Mouse (Mus musculus) limb, embryonic 10.5 days (tissue): ENCODE results near the gene Rsbn1l. TPM values are rescaled to one million over a fixed set of nuclear protein-coding genes. Genes with fewer than 3 reads are reported as not detected.

Experiments
- DNase-seq: peaks from one replicate; pipeline ENCODE4 v3.0.0-alpha.2; 2017; ENCODE audit warnings: low spot score
- H3K27ac ChIP-seq: fragments of 300-500 bp; sonication (generic); 2 replicates; pipeline ENCODE4 v1.5.1; 2016; ENCODE audit warnings: mild to moderate bottlenecking
- H3K27me3 ChIP-seq: fragments of 300-500 bp; sonication (generic); 2 replicates; pipeline ENCODE4 v1.6.1; 2016; ENCODE audit warnings: low read depth, mild to moderate bottlenecking; ENCODE audit not compliant: poor library complexity, severe bottlenecking
- H3K36me3 ChIP-seq: fragments of 300-500 bp; sonication (generic); 2 replicates; pipeline ENCODE4 v1.6.1; 2016; ENCODE audit warnings: mild to moderate bottlenecking, moderate library complexity
- H3K4me1 ChIP-seq: fragments of 300-500 bp; sonication (generic); 2 replicates; pipeline ENCODE4 v1.6.1; 2016
- H3K4me3 ChIP-seq: fragments of 300-500 bp; sonication (generic); 2 replicates; pipeline ENCODE4 v1.5.1; 2016; ENCODE audit warnings: mild to moderate bottlenecking, moderate library complexity
- H3K9me3 ChIP-seq: fragments of 300-500 bp; sonication (generic); replicated peaks from 2 replicates; pipeline ENCODE4 v1.6.1; 2016; ENCODE audit warnings: mild to moderate bottlenecking
- WGBS: fragments of 180-500 bp; shearing (Covaris S2); methylation state at CpG from one replicate; pipeline ENCODE4 v1.1.7; 2016; 5-methylcytosine and 5-hydroxymethylcytosine counted together
- polyA plus RNA-seq: library from polyadenylated mRNA; unstranded; fragments of >200 nt; fragmentation: Nextera tagmentation; extraction: Ambion mirVana; gene quantifications from 2 replicates; pipeline ENCODE4 v1.2.1, GENCODE M21; 2016

Gene Rsbn1l
- polyA plus RNA-seq, 1 experiment from 2014 or later: 4.5 TPM

- Histone ChIP-seq H3K4me3 (no peak overlapping the region), H3K27me3 (no peaks in the 10 kb centered on the region), H3K9me3 (no peaks in the 10 kb centered on the region), H3K27ac (no peak overlapping the region), H3K4me1 (0 out of 2 replicates have a peak, but pooled peaks cover 3% of the 10 kb centered on the region), H3K36me3 (no peaks in the 10 kb centered on the region)
- no peak for DNase-seq
- 66% methylated on average over 4 of the region's 4 CpGs for WGBS
Observed at GRCm38 (mm10) chr5:20967942-20968341, 11.7 kb upstream of the Rsbn1l start.

- no peak overlapping the region for H3K4me3 ChIP-seq
- no peaks in the 10 kb centered on the region for H3K36me3 ChIP-seq
- no peaks in the 10 kb centered on the region for H3K27me3 ChIP-seq
- H3K27ac ChIP-seq: no peak overlapping the region
- H3K4me1 ChIP-seq: 0 out of 2 replicates have a peak, but pooled peaks cover 3% of the 10 kb centered on the region
- WGBS: 84% methylated on average over 6 of the region's 6 CpGs
- no peaks in the 10 kb centered on the region for H3K9me3 ChIP-seq
- no peak for DNase-seq
Observed at GRCm38 (mm10) chr5:20964446-20964845, 8.2 kb upstream of the Rsbn1l start.

- H3K27me3 ChIP-seq: no peaks in the 10 kb centered on the region
- no peak overlapping the region for H3K27ac ChIP-seq
- H3K36me3 ChIP-seq: no peaks in the 10 kb centered on the region
- WGBS: 96% methylated on average over 9 of the region's 9 CpGs
- H3K4me1 ChIP-seq: no peaks in the 10 kb centered on the region
- no peak for DNase-seq
- H3K4me3 ChIP-seq: no peak overlapping the region
- H3K9me3 ChIP-seq: no peaks in the 10 kb centered on the region
Observed at GRCm38 (mm10) chr5:20963295-20963694, 7.1 kb upstream of the Rsbn1l start.

GRCm38 (mm10) chr5:20960927-20961326 is 4.7 kb upstream of the Rsbn1l start:
- no peaks in the 10 kb centered on the region for H3K27me3 ChIP-seq
- no peak overlapping the region for H3K4me3 ChIP-seq
- H3K27ac ChIP-seq: no peak overlapping the region
- 93% methylated on average over 2 of the region's 2 CpGs for WGBS
- no peaks in the 10 kb centered on the region for H3K4me1 ChIP-seq
- no peak for DNase-seq
- H3K36me3 ChIP-seq: peaks cover 13% of the 10 kb centered on the region
- no peaks in the 10 kb centered on the region; the same call in 1 of the 2 replicates for H3K9me3 ChIP-seq

GRCm38 (mm10) chr5:20955114-20955835 is 923 bp downstream of the Rsbn1l start:
- Histone ChIP-seq H3K36me3 (peaks cover 13% of the 10 kb centered on the region), H3K4me1 (0 out of 2 replicates have a peak, but pooled peaks cover 4% of the 10 kb centered on the region), H3K27me3 (no peaks in the 10 kb centered on the region), H3K9me3 (no peaks in the 10 kb centered on the region; the same call in 1 of the 2 replicates), H3K4me3 (no peak overlapping the region), H3K27ac (no peak overlapping the region)
- WGBS: 76% methylated on average over 13 of the region's 13 CpGs
- DNase-seq: no peak

GRCm38 (mm10) chr5:20952337-20952925 is 3.8 kb downstream of the Rsbn1l start:
- peaks cover 10% of the 10 kb centered on the region for H3K36me3 ChIP-seq
- H3K4me1 ChIP-seq: peaks cover 16% of the 10 kb centered on the region
- H3K27ac ChIP-seq: peak overlapping the region; percentile 98
- no peak for DNase-seq
- no peaks in the 10 kb centered on the region for H3K27me3 ChIP-seq
- WGBS: 21% methylated on average over 9 of the region's 9 CpGs
- H3K9me3 ChIP-seq: no peaks in the 10 kb centered on the region; the same call in 1 of the 2 replicates
- H3K4me3 ChIP-seq: peak overlapping the region; percentile 96

DNA sequence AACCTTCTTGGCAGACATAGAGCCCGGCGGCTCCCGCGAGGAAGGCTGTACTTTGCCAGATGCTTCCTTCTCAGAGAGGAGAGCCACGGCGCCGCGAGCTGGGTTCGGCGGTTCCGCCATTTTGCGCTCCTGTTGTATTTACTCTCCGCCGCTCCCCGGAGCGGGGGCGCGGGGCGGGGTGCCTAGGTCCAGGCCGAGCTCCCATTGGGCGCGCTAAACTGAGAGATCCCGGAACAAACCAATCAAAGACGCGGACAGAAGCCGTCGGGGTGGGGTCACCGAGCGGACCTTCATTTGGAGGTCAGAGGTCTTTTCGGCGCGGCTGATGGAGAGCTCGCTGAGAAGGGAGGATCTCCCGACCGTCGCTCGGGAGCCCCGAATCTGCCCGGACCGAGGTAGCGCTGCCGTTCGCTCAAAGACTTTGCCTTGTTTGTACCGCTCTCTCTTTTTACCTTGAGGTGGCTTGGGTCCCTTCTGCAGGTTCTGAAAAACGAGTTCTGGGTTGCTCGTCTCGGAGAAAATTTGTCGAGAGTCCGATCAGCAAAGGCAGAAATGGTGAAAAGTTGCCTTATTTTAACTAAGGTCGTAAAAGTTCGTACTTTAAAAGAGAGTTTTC is 4.4 kb downstream of the Rsbn1l start:
- peak overlapping the region; percentile 96 for H3K4me3 ChIP-seq
- peak overlapping the region; percentile 98 for H3K27ac ChIP-seq
- peaks cover 16% of the 10 kb centered on the region for H3K4me1 ChIP-seq
- DNase-seq: peak; percentile 93
- no peaks in the 10 kb centered on the region for H3K27me3 ChIP-seq
- no peaks in the 10 kb centered on the region; the same call in 1 of the 2 replicates for H3K9me3 ChIP-seq
- peaks cover 7% of the 10 kb centered on the region for H3K36me3 ChIP-seq
- under 1% methylated on average over 51 of the region's 51 CpGs for WGBS

DNA sequence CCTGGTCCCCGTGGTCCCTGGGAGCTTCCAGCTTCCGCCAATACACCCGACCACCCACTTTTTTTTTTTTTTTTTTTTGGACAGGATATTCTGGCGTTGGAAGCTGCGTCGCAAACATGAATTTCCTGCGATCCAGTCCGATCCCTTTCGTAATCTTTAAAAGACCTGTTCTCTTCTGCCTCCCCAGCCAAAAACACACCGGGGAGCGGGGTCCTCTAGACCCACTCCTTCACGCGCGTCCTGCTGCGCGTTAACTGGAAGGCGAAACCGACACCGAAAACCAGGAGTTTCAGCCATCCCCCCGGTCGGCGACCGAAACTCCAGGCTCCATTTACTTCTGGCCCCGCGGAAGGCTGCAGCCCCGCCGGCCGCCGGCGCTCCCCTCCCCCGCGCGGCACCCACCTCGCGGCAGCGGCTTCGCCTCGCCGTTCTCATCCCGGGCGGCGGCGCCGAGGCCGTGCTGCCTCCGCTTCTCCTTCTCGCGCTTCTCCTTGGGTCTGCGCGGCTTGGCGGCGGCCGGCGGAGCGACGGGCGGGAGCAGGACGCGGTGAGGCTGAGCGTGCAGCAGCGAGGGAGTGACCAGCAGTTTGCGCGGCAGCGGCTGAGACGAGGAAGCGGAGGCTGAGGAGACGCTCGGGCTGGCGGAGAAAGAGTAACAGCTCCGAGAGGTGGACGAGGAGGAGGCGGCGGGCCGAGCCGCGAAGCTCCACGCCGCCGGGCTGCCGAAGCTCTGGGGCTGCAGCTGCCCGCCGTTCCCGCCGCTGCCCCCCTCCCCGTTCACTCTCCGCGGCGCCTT is 5.1 kb downstream of the Rsbn1l start:
- peak; percentile 75 for DNase-seq
- no peaks in the 10 kb centered on the region for H3K9me3 ChIP-seq
- peak overlapping the region; percentile 96 for H3K4me3 ChIP-seq
- H3K4me1 ChIP-seq: peaks cover 16% of the 10 kb centered on the region
- H3K27me3 ChIP-seq: no peaks in the 10 kb centered on the region
- under 1% methylated on average over 88 of the region's 88 CpGs for whole genome bisulfite sequencing
- H3K36me3 ChIP-seq: no peaks in the 10 kb centered on the region
- H3K27ac ChIP-seq: peak overlapping the region; percentile 98

DNA sequence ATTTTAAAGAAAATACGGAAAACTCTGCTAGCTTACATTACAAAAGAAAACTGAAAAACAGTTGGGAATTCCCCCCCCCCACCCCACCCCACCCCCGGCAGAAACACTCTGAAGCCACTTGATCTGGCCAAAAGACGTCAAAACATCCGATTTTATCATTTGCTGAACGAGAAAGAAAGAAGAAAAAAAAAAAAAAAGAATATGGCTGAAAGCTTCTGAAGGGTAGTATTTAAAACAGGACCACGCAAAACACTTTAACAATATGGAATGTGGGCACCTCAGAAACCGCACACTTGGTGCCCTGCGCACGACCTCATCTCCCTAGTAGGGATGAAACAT is 5.7 kb downstream of the Rsbn1l start:
- Histone ChIP-seq H3K36me3 (no peaks in the 10 kb centered on the region), H3K27me3 (no peaks in the 10 kb centered on the region), H3K4me3 (peak overlapping the region; percentile 96), H3K9me3 (no peaks in the 10 kb centered on the region), H3K27ac (peak overlapping the region; percentile 98), H3K4me1 (peaks cover 16% of the 10 kb centered on the region)
- no peak for DNase-seq
- whole genome bisulfite sequencing: under 1% methylated on average over 9 of the region's 9 CpGs

DNA sequence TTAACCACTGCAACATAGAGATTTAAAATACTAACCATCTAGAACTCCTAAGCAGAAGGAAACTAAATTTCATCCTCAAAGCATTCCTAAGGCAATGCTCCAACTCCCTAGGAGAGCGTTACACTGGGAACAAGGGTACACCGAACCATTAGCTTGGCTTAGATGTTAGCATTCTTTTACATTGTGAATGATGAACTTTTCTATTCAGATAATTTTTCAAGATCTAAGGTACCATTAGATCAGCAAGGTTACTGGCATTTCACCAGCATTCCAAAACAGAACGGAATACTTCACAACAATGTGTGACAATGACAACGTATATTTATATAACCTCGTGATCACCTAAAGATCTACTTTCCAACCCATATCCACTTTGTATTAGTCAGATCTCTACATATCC is 6.1 kb downstream of the Rsbn1l start:
- Histone ChIP-seq H3K27me3 (no peaks in the 10 kb centered on the region), H3K4me3 (peak overlapping the region; percentile 96), H3K27ac (peak overlapping the region; percentile 98; the same call in 1 of the 2 replicates), H3K36me3 (no peaks in the 10 kb centered on the region), H3K9me3 (no peaks in the 10 kb centered on the region), H3K4me1 (peaks cover 19% of the 10 kb centered on the region)
- DNase-seq: no peak
- whole genome bisulfite sequencing: 22% methylated on average over 5 of the region's 5 CpGs

- H3K36me3 ChIP-seq: no peaks in the 10 kb centered on the region
- H3K27ac ChIP-seq: no peak overlapping the region
- no peak for DNase-seq
- no peak overlapping the region for H3K4me3 ChIP-seq
- H3K9me3 ChIP-seq: no peaks in the 10 kb centered on the region
- 97% methylated on average over 6 of the region's 6 CpGs for WGBS
- peaks cover 16% of the 10 kb centered on the region for H3K4me1 ChIP-seq
- no peaks in the 10 kb centered on the region for H3K27me3 ChIP-seq
Observed at GRCm38 (mm10) chr5:20946906-20947305, 9.3 kb downstream of the Rsbn1l start.

- H3K27me3 ChIP-seq: no peaks in the 10 kb centered on the region
- peaks cover 20% of the 10 kb centered on the region for H3K4me1 ChIP-seq
- no peaks in the 10 kb centered on the region for H3K36me3 ChIP-seq
- WGBS: 87% methylated on average over 13 of the region's 13 CpGs
- H3K9me3 ChIP-seq: no peaks in the 10 kb centered on the region
- 0 out of 2 replicates have a peak overlapping the region, but pooled peaks have one; percentile 11 for H3K27ac ChIP-seq
- DNase-seq: no peak
- H3K4me3 ChIP-seq: no peak overlapping the region
Observed at GRCm38 (mm10) chr5:20944961-20945748, 11.0 kb downstream of the Rsbn1l start.
